ENCODE assay signal across 31 mouse cellular contexts in the genomic region with DNA sequence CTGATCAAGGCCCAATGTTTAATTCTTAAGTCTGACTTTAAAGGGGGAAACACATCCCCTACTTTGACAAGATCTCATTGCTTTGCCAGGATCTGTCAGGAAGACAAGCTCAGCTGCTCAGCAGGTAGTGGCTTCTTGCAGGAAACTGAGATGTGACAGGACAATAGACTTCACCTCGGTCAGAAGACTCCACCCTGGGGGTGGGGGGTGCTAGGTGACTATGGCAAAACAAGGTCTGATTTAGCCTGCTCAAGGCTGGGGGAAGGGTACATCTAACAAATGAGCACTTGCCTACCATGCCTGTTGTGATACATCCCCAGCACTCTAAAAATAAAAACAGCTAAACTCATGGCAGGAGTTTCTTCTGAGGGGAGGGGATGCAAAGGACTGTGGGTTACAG. TPM values are rescaled to one million over a fixed set of nuclear protein-coding genes. Genes with fewer than 3 reads are reported as not detected.
DNase-seq lines count a peak whose midpoint lies in the region; ATAC-seq and TF ChIP-seq lines count a peak whose summit lies in the region.
"Had no signal": no experiment of that assay in that cellular context is flagged by ENCODE, and none has a peak within 500 bp of the region (broad histone marks: within the 10 kb centered on the region; RNA-seq: fewer than 3 reads in every experiment).

No protein-coding gene starts in this region.

- H3K9ac ChIP-seq in forebrain, embryonic 13.5 days = no peak overlapping the region
- H3K9ac ChIP-seq: embryonic facial prominence, embryonic 13.5 days; embryonic facial prominence, embryonic 15.5 days; forebrain, embryonic 12.5 days; forebrain, embryonic 15.5 days had no signal

- no peak for TF ChIP-seq POLR2A in testis, adult 2 months (IDR thresholded peaks at IDR 0.05; ENCODE audit: control insufficient read depth, low read depth, low read length)

- no peaks in the 10 kb centered on the region for H3K36me3 ChIP-seq in testis, adult 2 months (ENCODE audit: control insufficient read depth, insufficient read depth, low read length)
- H3K36me3 ChIP-seq in forebrain, embryonic 13.5 days (ENCODE audit: poor library complexity, severe bottlenecking) = no peaks in the 10 kb centered on the region
- H3K36me3 ChIP-seq: embryonic facial prominence, embryonic 13.5 days; embryonic facial prominence, embryonic 15.5 days; forebrain, embryonic 10.5 days; forebrain, embryonic 12.5 days; forebrain, embryonic 15.5 days; G1E had no signal

- WGBS in forebrain, embryonic 13.5 days = 15% methylated on average over 1 of the region's 1 CpGs

- no peak overlapping the region for H3K27ac ChIP-seq in testis, adult 2 months (ENCODE audit: control insufficient read depth, insufficient read depth, low read depth, low read length)
- H3K27ac ChIP-seq in left cerebral cortex, adult 2 months = no peak overlapping the region
- no peak overlapping the region for H3K27ac ChIP-seq in forebrain, embryonic 13.5 days
- H3K27ac ChIP-seq: embryonic facial prominence, embryonic 13.5 days; embryonic facial prominence, embryonic 15.5 days; forebrain, embryonic 10.5 days; forebrain, embryonic 12.5 days; forebrain, embryonic 15.5 days had no signal

- intact Hi-C loops in left cerebral cortex, adult 2 months (cut with DNase I) = no loop called here

- no peaks in the 10 kb centered on the region for H3K9me3 ChIP-seq in forebrain, embryonic 13.5 days (replicated peaks)
- H3K9me3 ChIP-seq: embryonic facial prominence, embryonic 13.5 days; embryonic facial prominence, embryonic 15.5 days; forebrain, embryonic 10.5 days; forebrain, embryonic 12.5 days; forebrain, embryonic 15.5 days; G1E had no signal

- peak overlapping the region; percentile 21; the same call in 1 of the 2 replicates for H3K4me3 ChIP-seq in testis, adult 2 months (ENCODE audit: control insufficient read depth, low read depth, low read length)
- H3K4me3 ChIP-seq in left cerebral cortex, adult 2 months = no peak overlapping the region
- H3K4me3 ChIP-seq in forebrain, embryonic 13.5 days = no peak overlapping the region
- H3K4me3 ChIP-seq: embryonic facial prominence, embryonic 13.5 days; embryonic facial prominence, embryonic 15.5 days; erythroblast, embryonic 14.5 days; forebrain, embryonic 10.5 days; forebrain, embryonic 12.5 days; forebrain, embryonic 15.5 days had no signal

- no peak for TF ChIP-seq CTCF in testis, adult 2 months (IDR thresholded peaks at IDR 0.05; ENCODE audit: control insufficient read depth, insufficient read depth, insufficient replicate concordance, low read depth, low read length)
- no peak for TF ChIP-seq CTCF in left cerebral cortex, adult 2 months (IDR thresholded peaks at IDR 0.05)

- H3K27me3 ChIP-seq in testis, adult 2 months (ENCODE audit: control insufficient read depth, insufficient read depth, low read length) = no peaks in the 10 kb centered on the region
- 0 out of 2 replicates have a peak, but pooled peaks cover 4% of the 10 kb centered on the region for H3K27me3 ChIP-seq in forebrain, embryonic 13.5 days
- H3K27me3 ChIP-seq: embryonic facial prominence, embryonic 15.5 days; forebrain, embryonic 15.5 days had no signal

- no peak overlapping the region for H3K4me2 ChIP-seq in forebrain, embryonic 13.5 days
- H3K4me2 ChIP-seq: embryonic facial prominence, embryonic 13.5 days; embryonic facial prominence, embryonic 15.5 days; forebrain, embryonic 12.5 days; forebrain, embryonic 15.5 days had no signal

- DNase-seq in testis, postnatal 14 days (ENCODE audit: low spot score) = no peak
- DNase-seq in ES-CJ7 (ENCODE audit: low read depth, low spot score) (peak; percentile 79), R1 (ENCODE audit: low read depth, low spot score) (peak; percentile 91)
- peak; percentile 8 for DNase-seq in induced T-regulatory cell, adult 2 months (ENCODE audit: low read depth)
- DNase-seq in left cerebral cortex, adult 2 months (ENCODE audit: extremely low spot score in 1 of 2, low spot score in 2 of 2) = no peak
- DNase-seq in cerebellum, adult 9-10 months = no peak
- DNase-seq: adrenal gland, adult 8-10 months; adrenal gland, postnatal 14 days; adrenal gland, postnatal 36 days; cerebellum, adult 11-12 months; cerebellum, adult 2 months; cerebellum, adult 9-11 months; cerebellum, postnatal 14 days; cerebellum, postnatal 36 days; embryo, embryonic 11 days had no signal

- no peak for ATAC-seq in forebrain, embryonic 13.5 days
- ATAC-seq: activated CD4-positive, CD25-positive, alpha-beta regulatory T cell, adult 4 months; forebrain, embryonic 15.5 days; Patski had no signal

- no peaks in the 10 kb centered on the region for H3K4me1 ChIP-seq in testis, adult 2 months (ENCODE audit: control insufficient read depth, insufficient read depth, low read length)
- H3K4me1 ChIP-seq in forebrain, embryonic 13.5 days = no peaks in the 10 kb centered on the region
- H3K4me1 ChIP-seq: embryonic facial prominence, embryonic 13.5 days; embryonic facial prominence, embryonic 15.5 days; forebrain, embryonic 10.5 days; forebrain, embryonic 12.5 days; forebrain, embryonic 15.5 days had no signal

RNA-seq across cellular contexts. Expression of gene Foxo4, which starts 9.3 kb away (rescaled TPM):
- polyA plus RNA-seq in testis, adult 2 months (2012; rRNA removed) = 7.0 and 7.3 TPM in 2 replicates
- 10 to 100 TPM; 16.6 to 18.1 TPM for total RNA-seq in left cerebral cortex, adult 2 months (2021)
- polyA plus RNA-seq in forebrain, embryonic 13.5 days (2015; fragmentation: Nextera tagmentation; extraction: Ambion mirVana) = 1.3 TPM in 2 replicates

RNA-seq across cellular contexts. Expression of gene Gm614, which starts 18.8 kb away (rescaled TPM):
- polyA plus RNA-seq in testis, adult 2 months (2012; rRNA removed) = 45.9 and 68.4 TPM in 2 replicates
- not detected for total RNA-seq in left cerebral cortex, adult 2 months (2021)
- not detected in 2 replicates for polyA plus RNA-seq in forebrain, embryonic 13.5 days (2015; fragmentation: Nextera tagmentation; extraction: Ambion mirVana)
- total RNA-seq: adrenal gland, adult 8-10 months; adrenal gland, postnatal 14 days; adrenal gland, postnatal 36 days; G1E had no signal
- polyA plus RNA-seq: C2C12; cerebellum, adult 2 months; embryonic facial prominence, embryonic 11.5 days; embryonic facial prominence, embryonic 13.5 days; embryonic facial prominence, embryonic 15.5 days; erythroblast, embryonic 14.5 days; forebrain, embryonic 10.5 days; forebrain, embryonic 12.5 days; forebrain, embryonic 15.5 days; frontal cortex, adult 2 months; G1E; Patski had no signal

RNA-seq across cellular contexts. Expression of gene Snx12, which starts 22.6 kb away (rescaled TPM):
- polyA plus RNA-seq in testis, adult 2 months (2012; rRNA removed) = 3.7 and 4.7 TPM in 2 replicates
- 10 to 100 TPM; 76.8 to 81.7 TPM for total RNA-seq in left cerebral cortex, adult 2 months (2021)
- polyA plus RNA-seq in forebrain, embryonic 13.5 days (2015; fragmentation: Nextera tagmentation; extraction: Ambion mirVana) = 55.5 and 57.5 TPM in 2 replicates

RNA-seq across cellular contexts. Expression of gene Il2rg, which starts 23.0 kb away (rescaled TPM):
- 0.44 and 0.69 TPM in 2 replicates for polyA plus RNA-seq in testis, adult 2 months (2012; rRNA removed)
- total RNA-seq in left cerebral cortex, adult 2 months (2021) = 1 to 10 TPM; 1.4 to 2.0 TPM
- polyA plus RNA-seq in forebrain, embryonic 13.5 days (2015; fragmentation: Nextera tagmentation; extraction: Ambion mirVana) = 2.3 and 2.4 TPM in 2 replicates

RNA-seq across cellular contexts. Expression of gene Gm20489, which starts 23.8 kb away (rescaled TPM):
- not detected in 2 replicates for polyA plus RNA-seq in testis, adult 2 months (2012; rRNA removed)
- total RNA-seq in left cerebral cortex, adult 2 months (2021) = not detected
- not detected in 2 replicates for polyA plus RNA-seq in forebrain, embryonic 13.5 days (2015; fragmentation: Nextera tagmentation; extraction: Ambion mirVana)
- total RNA-seq: adrenal gland, adult 18-20 months; adrenal gland, postnatal 14 days; adrenal gland, postnatal 36 days; common myeloid progenitor, adult 5-6 weeks; G1E had no signal
- polyA plus RNA-seq: activated CD4-positive, CD25-positive, alpha-beta regulatory T cell, adult 4 months; C2C12; cerebellum, adult 2 months; embryonic facial prominence, embryonic 11.5 days; embryonic facial prominence, embryonic 13.5 days; embryonic facial prominence, embryonic 15.5 days; erythroblast, embryonic 14.5 days; forebrain, embryonic 10.5 days; forebrain, embryonic 12.5 days; forebrain, embryonic 15.5 days; frontal cortex, adult 2 months; G1E; Patski had no signal

Comparison
In these comparisons a context has a peak if more than half of its experiments do, and no peak if none do; other contexts are left out.
1. DNase-seq: peak in ES-CJ7 (single experiment), R1 (single experiment) and induced T-regulatory cell, adult 2 months (single experiment); none in testis, postnatal 14 days (single experiment), left cerebral cortex, adult 2 months (0 of 2) and cerebellum, adult 9-10 months (single experiment).
2. RNA of gene Gm614, which starts 18.8 kb away (polyA plus RNA-seq): 45.9 to 68.4 TPM in testis, adult 2 months; not detected in forebrain, embryonic 13.5 days; every median in the first group is over 10 times any median in the second.